Mouse (Mus musculus) MEL (cell line): ENCODE results near the gene Lbx1. TPM values are rescaled to one million over a fixed set of nuclear protein-coding genes. Genes with fewer than 3 reads are reported as not detected.

Source experiments
- DNase-seq: peaks from one replicate; pipeline ENCODE4 v3.0.0; 2011; ENCODE audit warnings: low read depth, low spot score
- H3K27ac ChIP-seq: 2 replicates; pipeline ENCODE4 v1.5.1; 2012; ENCODE audit warnings: low read depth, mild to moderate bottlenecking, control low read depth, low read length, moderate library complexity; ENCODE audit not compliant: control insufficient read depth
- H3K27me3 ChIP-seq, 2 experiments: fragments of 150-350 bp in 1 of 2; sonication (generic) in 1 of 2; 2 replicates each; pipeline ENCODE4 v1.6.1; 2012; ENCODE audit warnings: low read length in 2 of 2, mild to moderate bottlenecking in 2 of 2, improper control_type of control experiment in 1 of 2, moderate library complexity in 1 of 2; ENCODE audit not compliant: insufficient read depth in 2 of 2, control insufficient read depth in 1 of 2
- H3K36me3 ChIP-seq, 2 experiments: 2 replicates each; pipeline ENCODE4 v1.6.1; 2012 to 2014; ENCODE audit warnings: low read length in 2 of 2, improper control_type of control experiment in 1 of 2, inconsistent platforms in 1 of 2, mild to moderate bottlenecking in 1 of 2; ENCODE audit not compliant: insufficient read depth in 2 of 2, control insufficient read depth in 1 of 2
- H3K4me1 ChIP-seq, 2 experiments: fragments of 150-350 bp in 1 of 2; sonication (generic) in 1 of 2; 2 replicates each; pipeline ENCODE4 v1.6.1; 2012; ENCODE audit warnings: low read length in 2 of 2, improper control_type of control experiment in 1 of 2, mild to moderate bottlenecking in 1 of 2; ENCODE audit not compliant: insufficient read depth in 2 of 2, control insufficient read depth in 1 of 2
- H3K4me3 ChIP-seq, 2 experiments: fragments of 150-350 bp in 1 of 2; sonication (generic) in 1 of 2; 2 replicates each; pipeline ENCODE4 v1.5.1; 2012; ENCODE audit warnings: low read depth in 2 of 2, low read length in 2 of 2, mild to moderate bottlenecking in 2 of 2, moderate library complexity in 2 of 2, control low read depth in 1 of 2, improper control_type of control experiment in 1 of 2; ENCODE audit not compliant: control insufficient read depth in 1 of 2, insufficient read depth in 1 of 2
- H3K79me2 ChIP-seq: 2 replicates; pipeline ENCODE4 v1.6.1; 2012; ENCODE audit warnings: mild to moderate bottlenecking, low read length, moderate library complexity; ENCODE audit not compliant: control insufficient read depth, poor library complexity, insufficient read depth
- H3K9ac ChIP-seq: 2 replicates; pipeline ENCODE4 v1.6.1; 2012; ENCODE audit warnings: low read depth, mild to moderate bottlenecking, control low read depth, low read length, moderate library complexity; ENCODE audit not compliant: control insufficient read depth, poor library complexity, severe bottlenecking
- H3K9me3 ChIP-seq: fragments of 150-350 bp; sonication (generic); replicated peaks from 2 replicates; pipeline ENCODE4 v1.6.1; 2012; ENCODE audit warnings: mild to moderate bottlenecking, low read length, improper control_type of control experiment, moderate library complexity; ENCODE audit not compliant: insufficient read depth
- CTCF ChIP-seq, 3 experiments: IDR thresholded peaks in 2 of 3; conservative IDR thresholded peaks in 1 of 3; 2 replicates each; pipeline ENCODE4 v1.5.1; 2011 to 2012; ENCODE audit warnings: low read length in 3 of 3, low read depth in 2 of 3, mild to moderate bottlenecking in 2 of 3, improper control_type of control experiment in 1 of 3, inconsistent platforms in 1 of 3, mixed read lengths in 1 of 3, moderate library complexity in 1 of 3; ENCODE audit not compliant: control insufficient read depth in 1 of 3, insufficient read depth in 1 of 3, poor library complexity in 1 of 3, severe bottlenecking in 1 of 3
- MXI1 ChIP-seq: IDR thresholded peaks from 2 replicates; pipeline ENCODE4 v1.6.1; 2011; ENCODE audit warnings: mild to moderate bottlenecking, low read depth, low read length, improper control_type of control experiment
- RAD21 ChIP-seq: IDR thresholded peaks from 2 replicates; pipeline ENCODE4 v1.6.1; 2011; ENCODE audit warnings: mild to moderate bottlenecking, low read depth, low read length, improper control_type of control experiment
- polyA plus RNA-seq, 2 experiments: library from polyadenylated mRNA; stranded (reverse) in 1 of 2; unstranded in 1 of 2; fragments of >175 nt in 1 of 2; fragments of >200 nt in 1 of 2; gene quantifications; 2 replicates each; pipeline versions ENCODE4 v1.2.1 to v1.2.4; 2012; ENCODE audit warnings: low replicate concordance in 2 of 2, low read depth in 1 of 2; ENCODE audit not compliant: insufficient read length in 2 of 2, insufficient read depth in 1 of 2, missing spikeins in 1 of 2
- total RNA-seq: library from RNA; depleted of rRNA; stranded (reverse); fragments of 300-350 nt; gene quantifications from 2 replicates; pipeline ENCODE4 v1.2.3, GENCODE M21; 2012; rRNA removed

The Lbx1 gene
- total and polyA plus RNA-seq, 3 experiments: not detected

DNA sequence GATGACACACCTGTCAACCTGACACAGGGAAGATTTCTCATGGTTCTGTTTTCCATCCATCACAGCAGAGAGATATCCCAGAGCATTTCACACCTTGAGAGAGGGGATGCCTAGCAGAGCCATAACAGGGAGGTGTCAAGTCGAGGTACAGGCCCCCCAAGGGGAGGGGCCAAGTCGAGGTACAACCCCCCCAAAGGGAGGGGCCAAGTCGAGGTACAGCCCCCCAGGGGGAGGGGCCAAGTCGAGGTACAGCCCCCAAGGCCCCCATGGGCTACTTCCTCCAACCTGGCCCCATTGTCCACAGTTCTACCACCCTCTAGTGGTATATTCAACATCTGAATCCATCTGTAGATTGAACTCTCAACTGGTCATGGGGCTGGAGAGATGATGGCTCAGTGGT is 41.0 kb downstream of the Lbx1 start:
- H3K79me2 ChIP-seq: no peaks in the 10 kb centered on the region
- H3K9me3 ChIP-seq: no peaks in the 10 kb centered on the region
- H3K9ac ChIP-seq: no peak overlapping the region
- H3K4me3 ChIP-seq: no peak overlapping the region
- H3K27ac ChIP-seq: no peak overlapping the region
- H3K27me3 ChIP-seq: no peaks in the 10 kb centered on the region
- H3K36me3 ChIP-seq: no peaks in the 10 kb centered on the region
- DNase-seq: no peak
- TF ChIP-seq RAD21 (peak; percentile 0; the same call in 1 of the 2 replicates), CTCF (IDR thresholded peaks at IDR 0.05 in 2 of 3, conservative IDR thresholded peaks at IDR 0.05 in 1 of 3; ENCODE audit: control insufficient read depth in 1 of 3, insufficient read depth in 1 of 3, low read depth in 2 of 3, low read length in 3 of 3, poor library complexity in 1 of 3, severe bottlenecking in 1 of 3) (peak in 1 of 3 experiments; percentile 10; a peak in 1 of 6 replicates), MXI1 (no peak)
- no peaks in the 10 kb centered on the region for H3K4me1 ChIP-seq

Other genes starting within 250 kb of the Lbx1 start
- 0.10 and 0.15 TPM in 2 replicates for gene Sema4g, start 246.7 kb downstream of the Lbx1 start, total RNA-seq
- under 1 TPM in 1 of 2 experiments, not detected in 1; 0.47 TPM for gene Sema4g, start 246.7 kb downstream of the Lbx1 start, polyA plus RNA-seq
- 35.9 and 37.5 TPM in 2 replicates for gene Twnk, start 230.1 kb downstream of the Lbx1 start, total RNA-seq
- 10 to 100 TPM in 1 of 2 experiments, not detected in 1; 55.6 TPM for gene Twnk, start 230.1 kb downstream of the Lbx1 start, polyA plus RNA-seq
- gene Mrpl43, start 229.4 kb downstream of the Lbx1 start, total RNA-seq: 136 and 145 TPM in 2 replicates
- 100 to 1,000 TPM in 1 of 2 experiments, not detected in 1; 136 TPM for gene Mrpl43, start 229.4 kb downstream of the Lbx1 start, polyA plus RNA-seq
- gene Lzts2, start 221.4 kb downstream of the Lbx1 start, total RNA-seq: 4.0 and 4.2 TPM in 2 replicates
- gene Lzts2, start 221.4 kb downstream of the Lbx1 start, polyA plus RNA-seq: 10 to 100 TPM in 1 of 2 experiments, not detected in 1; 13.1 TPM
- gene Pdzd7, start 190.1 kb downstream of the Lbx1 start, total RNA-seq: 0.08 and 0.10 TPM in 2 replicates
- under 1 TPM in 1 of 2 experiments, not detected in 1; 0.56 TPM for gene Pdzd7, start 190.1 kb downstream of the Lbx1 start, polyA plus RNA-seq
- gene Sfxn3, start 188.3 kb downstream of the Lbx1 start, total RNA-seq: 3.6 and 5.0 TPM in 2 replicates
- 10 to 100 TPM in 1 of 2 experiments, not detected in 1; 10.6 TPM for gene Sfxn3, start 188.3 kb downstream of the Lbx1 start, polyA plus RNA-seq
- gene Kazald1, start 160.6 kb downstream of the Lbx1 start, total RNA-seq: 0.33 and 0.39 TPM in 2 replicates
- 1 to 10 TPM in 1 of 2 experiments, not detected in 1; 1.5 TPM for gene Kazald1, start 160.6 kb downstream of the Lbx1 start, polyA plus RNA-seq
- gene Tlx1, start 85.1 kb downstream of the Lbx1 start, total RNA-seq: not detected in 2 replicates
- not detected for gene Tlx1, start 85.1 kb downstream of the Lbx1 start, polyA plus RNA-seq
- gene Btrc, start 127.9 kb upstream of the Lbx1 start, total RNA-seq: 14.2 and 16.4 TPM in 2 replicates
- 10 to 100 TPM in 1 of 2 experiments, not detected in 1; 30.3 TPM for gene Btrc, start 127.9 kb upstream of the Lbx1 start, polyA plus RNA-seq